Mouse (Mus musculus) forebrain, embryonic 14.5 days (tissue): ENCODE data around the gene Ugt1a7c. TPM values are rescaled to one million over a fixed set of nuclear protein-coding genes. Genes with fewer than 3 reads are reported as not detected.
"Not testable (repeated sequence)": the region's sequence is repeated elsewhere in the genome, so short reads cannot be mapped to it uniquely, and the experiment has no call there.

Experiments used
- ATAC-seq: fragments of 200-750 bp; cut with Nextera tagmentation; 2 replicates; pipeline ENCODE4 v1.8.0; 2017; ENCODE audit warnings: mild to moderate bottlenecking, moderate library complexity
- DNase-seq: peaks from one replicate; pipeline ENCODE4 v3.0.0-alpha.2; 2015; ENCODE audit warnings: low spot score
- H3K27ac ChIP-seq: fragments of 300-500 bp; sonication (generic); 2 replicates; pipeline ENCODE4 v1.5.1; 2014; ENCODE audit warnings: low read depth, mild to moderate bottlenecking, control low read depth, low read length, moderate library complexity
- H3K27me3 ChIP-seq: fragments of 300-500 bp; sonication (generic); replicated peaks from 2 replicates; pipeline ENCODE4 v1.6.1; 2014; ENCODE audit warnings: low read length, control low read depth, mixed read lengths; ENCODE audit not compliant: control insufficient read depth, insufficient read depth
- H3K36me3 ChIP-seq: fragments of 300-500 bp; sonication (generic); 2 replicates; pipeline ENCODE4 v1.6.1; 2014; ENCODE audit warnings: low read length, control low read depth; ENCODE audit not compliant: control insufficient read depth, insufficient read depth
- H3K4me1 ChIP-seq: fragments of 300-500 bp; sonication (generic); 2 replicates; pipeline ENCODE4 v1.6.1; 2014; ENCODE audit warnings: antibody characterized with exemption, low read length, control low read depth; ENCODE audit not compliant: control insufficient read depth, insufficient read depth
- H3K4me2 ChIP-seq: fragments of 300-500 bp; sonication (generic); 2 replicates; pipeline ENCODE4 v1.6.1; 2014; ENCODE audit warnings: mild to moderate bottlenecking, control low read depth, low read length
- H3K4me3 ChIP-seq: fragments of 300-500 bp; sonication (generic); 2 replicates; pipeline ENCODE4 v1.5.1; 2014; ENCODE audit warnings: low read depth, low read length, control low read depth
- H3K9ac ChIP-seq: fragments of 300-500 bp; sonication (generic); 2 replicates; pipeline ENCODE4 v1.6.1; 2014; ENCODE audit warnings: mild to moderate bottlenecking, low read length, control low read depth, moderate library complexity
- H3K9me3 ChIP-seq: fragments of 300-500 bp; sonication (generic); replicated peaks from 2 replicates; pipeline ENCODE4 v1.6.1; 2016; ENCODE audit warnings: low read length, control low read depth, mixed read lengths; ENCODE audit not compliant: control insufficient read depth
- WGBS: fragments of 180-500 bp; shearing (Covaris S2); extraction: QIAGEN DNeasy Blood & Tissue Kit; methylation state at CpG from one replicate; pipeline ENCODE4 v1.1.7; 2014; 5-methylcytosine and 5-hydroxymethylcytosine counted together
- polyA plus RNA-seq: library from polyadenylated mRNA; unstranded; fragments of >200 nt; fragmentation: Nextera tagmentation; extraction: Ambion mirVana; gene quantifications from 2 replicates; pipeline ENCODE4 v1.2.1, GENCODE M21; 2014

Gene Ugt1a7c
- polyA plus RNA-seq, 1 experiment from 2014 or later: 0.36 TPM

- no peaks in the 10 kb centered on the region for H3K36me3 ChIP-seq
- no peak overlapping the region for H3K27ac ChIP-seq
- DNase-seq: no peak
- no peak overlapping the region for H3K4me2 ChIP-seq
- no peaks in the 10 kb centered on the region for H3K27me3 ChIP-seq
- no peak overlapping the region for H3K9ac ChIP-seq
- H3K4me3 ChIP-seq: no peak overlapping the region
- no peaks in the 10 kb centered on the region for H3K4me1 ChIP-seq
- peaks cover 14% of the 10 kb centered on the region for H3K9me3 ChIP-seq
- ATAC-seq: no peak
Measured at GRCm38 (mm10) chr1:88220336-88220735, 125.5 kb downstream of the Ugt1a7c start.

GRCm38 (mm10) chr1:88222216-88222615, 127.4 kb downstream of the Ugt1a7c start:
- Histone ChIP-seq H3K36me3 (no peaks in the 10 kb centered on the region), H3K4me3 (no peak overlapping the region), H3K4me1 (no peaks in the 10 kb centered on the region), H3K27ac (no peak overlapping the region), H3K9me3 (peaks cover 24% of the 10 kb centered on the region), H3K4me2 (no peak overlapping the region), H3K9ac (no peak overlapping the region), H3K27me3 (no peaks in the 10 kb centered on the region)
- 52% methylated on average over 2 of the region's 2 CpGs for WGBS
- DNase-seq (no peak), ATAC-seq (no peak)

GRCm38 (mm10) chr1:88223011-88223515, 128.2 kb downstream of the Ugt1a7c start:
- H3K27ac ChIP-seq, H3K4me3 ChIP-seq, H3K4me1 ChIP-seq, H3K9ac ChIP-seq, DNase-seq, H3K4me2 ChIP-seq, H3K36me3 ChIP-seq, H3K27me3 ChIP-seq, ATAC-seq: not testable (repeated sequence)
- H3K9me3 ChIP-seq: peaks cover 33% of the 10 kb centered on the region

GRCm38 (mm10) chr1:88223591-88223990, 128.7 kb downstream of the Ugt1a7c start:
- ATAC-seq (no peak), DNase-seq (no peak)
- Histone ChIP-seq H3K9me3 (peaks cover 38% of the 10 kb centered on the region), H3K27me3 (no peaks in the 10 kb centered on the region), H3K36me3 (no peaks in the 10 kb centered on the region), H3K4me1 (no peaks in the 10 kb centered on the region), H3K4me2 (no peak overlapping the region), H3K27ac (no peak overlapping the region), H3K4me3 (no peak overlapping the region), H3K9ac (no peak overlapping the region)
- 55% methylated on average over 1 of the region's 1 CpGs for WGBS

GRCm38 (mm10) chr1:88224029-88224776, 129.3 kb downstream of the Ugt1a7c start:
- 68% methylated on average over 2 of the region's 2 CpGs for WGBS
- Histone ChIP-seq H3K27ac (no peak overlapping the region), H3K9ac (no peak overlapping the region), H3K9me3 (peaks cover 44% of the 10 kb centered on the region), H3K27me3 (no peaks in the 10 kb centered on the region), H3K4me3 (no peak overlapping the region), H3K4me1 (no peaks in the 10 kb centered on the region), H3K4me2 (no peak overlapping the region), H3K36me3 (no peaks in the 10 kb centered on the region)
- DNase-seq (no peak), ATAC-seq (no peak)

- not testable (repeated sequence) for H3K4me2 ChIP-seq, H3K4me1 ChIP-seq, H3K27ac ChIP-seq, DNase-seq, H3K4me3 ChIP-seq, H3K9ac ChIP-seq, H3K27me3 ChIP-seq, H3K36me3 ChIP-seq, ATAC-seq
- 44% methylated on average over 2 of the region's 2 CpGs for WGBS
- H3K9me3 ChIP-seq: peaks cover 55% of the 10 kb centered on the region
Measured at GRCm38 (mm10) chr1:88225301-88225700, 130.4 kb downstream of the Ugt1a7c start.

GRCm38 (mm10) chr1:88225741-88226140, 130.9 kb downstream of the Ugt1a7c start:
- Histone ChIP-seq H3K4me2 (no peak overlapping the region), H3K9me3 (peaks cover 59% of the 10 kb centered on the region), H3K4me1 (no peaks in the 10 kb centered on the region), H3K9ac (no peak overlapping the region), H3K27ac (no peak overlapping the region), H3K36me3 (no peaks in the 10 kb centered on the region), H3K27me3 (no peaks in the 10 kb centered on the region), H3K4me3 (no peak overlapping the region)
- DNase-seq (no peak), ATAC-seq (no peak)

- Histone ChIP-seq H3K9ac (no peak within 1 kb of the TSS), H3K4me2 (no peak within 1 kb of the TSS), H3K36me3 (no peaks in the 10 kb centered on the region), H3K27ac (no peak within 1 kb of the TSS), H3K4me3 (no peak within 1 kb of the TSS), H3K27me3 (no peaks in the 10 kb centered on the region), H3K4me1 (no peaks in the 10 kb centered on the region), H3K9me3 (peaks cover 70% of the 10 kb centered on the region)
- ATAC-seq: no peak
- WGBS: 53% methylated on average over 5 of the region's 5 CpGs
- no peak for DNase-seq
Measured at GRCm38 (mm10) chr1:88226670-88227379, 132.0 kb downstream of the Ugt1a7c start, which contains the start of gene Mroh2a. Gene Mroh2a, plus strand, starts transcription at chr1:88226986.

GRCm38 (mm10) chr1:88227482-88227881, 132.6 kb downstream of the Ugt1a7c start:
- H3K9me3 ChIP-seq: peaks cover 72% of the 10 kb centered on the region
- WGBS: 59% methylated on average over 2 of the region's 2 CpGs
- no peaks in the 10 kb centered on the region for H3K4me1 ChIP-seq
- H3K9ac ChIP-seq: no peak overlapping the region
- ATAC-seq (no peak), DNase-seq (no peak)
- H3K4me3 ChIP-seq: no peak overlapping the region
- H3K27me3 ChIP-seq: no peaks in the 10 kb centered on the region
- no peak overlapping the region for H3K4me2 ChIP-seq
- no peak overlapping the region for H3K27ac ChIP-seq
- H3K36me3 ChIP-seq: no peaks in the 10 kb centered on the region
